Mouse (Mus musculus): ENCODE data around the gene Clec4e. TPM values are rescaled to one million over a fixed set of nuclear protein-coding genes. Genes with fewer than 3 reads are reported as not detected.

Clec4e gene
- polyA plus RNA-seq, 1 experiment from 2014 or later = not detected

DNA sequence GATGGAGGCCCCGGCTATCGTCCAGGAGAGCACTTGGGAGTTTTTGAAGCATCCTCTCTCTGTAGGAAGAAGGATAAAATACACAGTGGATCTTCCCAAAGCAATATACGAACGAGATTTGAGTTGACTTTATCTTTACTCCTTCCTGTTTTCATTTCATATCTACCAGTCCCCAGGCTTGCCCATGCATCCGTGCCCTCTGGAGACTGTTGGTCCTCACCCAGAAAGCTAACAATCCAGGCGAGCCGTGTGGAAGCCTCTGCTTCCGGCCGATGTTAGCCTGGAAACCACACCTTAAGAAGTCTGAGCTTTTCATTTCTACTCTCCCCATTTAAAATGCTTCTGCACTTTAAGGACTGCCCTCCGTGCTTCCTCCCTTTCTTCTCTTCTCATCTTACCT lies 739 bp downstream of the Clec4e start:
- Histone ChIP-seq H3K27me3 (ENCODE audit: insufficient read depth, low read length) (no peaks in the 10 kb centered on the region), H3K4me1 (ENCODE audit: insufficient read depth) (no peaks in the 10 kb centered on the region), H3K9ac (no peak overlapping the region), H3K27ac (ENCODE audit: low read depth) (no peak overlapping the region), H3K36me3 (ENCODE audit: insufficient read depth) (no peaks in the 10 kb centered on the region), H3K4me3 (ENCODE audit: low read depth, low read length) (no peak overlapping the region), H3K4me2 (no peak overlapping the region), H3K9me3 (ENCODE audit: low read depth, low read length) (no peaks in the 10 kb centered on the region)
- no peak for TF ChIP-seq CTCF (IDR thresholded peaks at IDR 0.05; ENCODE audit: low read depth)
- WGBS = 77% methylated on average over 10 of the region's 10 CpGs
- DNase-seq (no peak), ATAC-seq (ENCODE audit: insufficient read depth) (no peak)

DNA sequence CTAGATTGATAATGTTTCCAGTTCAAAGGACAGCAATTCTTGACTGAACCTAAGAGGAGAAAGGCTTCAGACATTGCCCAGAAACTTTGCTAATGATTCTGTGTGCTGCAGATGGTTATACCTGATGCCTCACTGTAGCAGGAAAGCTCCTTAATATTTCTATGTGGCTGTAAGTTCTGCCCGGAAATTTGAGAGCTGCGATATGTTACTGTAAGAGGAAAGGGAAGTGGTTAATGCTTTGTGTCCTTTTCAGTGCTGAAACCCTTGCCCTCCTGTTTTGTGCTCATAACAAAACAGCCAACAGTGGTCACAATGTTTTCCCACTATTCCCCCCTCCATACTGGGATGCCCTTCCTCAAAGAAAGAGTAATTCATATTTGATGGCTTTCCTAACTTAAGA lies 3.4 kb downstream of the Clec4e start:
- H3K4me2 ChIP-seq = no peak overlapping the region
- no peak overlapping the region for H3K4me3 ChIP-seq (ENCODE audit: low read depth, low read length)
- ATAC-seq (ENCODE audit: insufficient read depth) = no peak
- H3K27me3 ChIP-seq (ENCODE audit: insufficient read depth, low read length) = no peaks in the 10 kb centered on the region
- H3K9ac ChIP-seq = no peak overlapping the region
- no peaks in the 10 kb centered on the region for H3K36me3 ChIP-seq (ENCODE audit: insufficient read depth)
- DNase-seq = no peak
- no peaks in the 10 kb centered on the region for H3K4me1 ChIP-seq (ENCODE audit: insufficient read depth)
- no peak for TF ChIP-seq CTCF (IDR thresholded peaks at IDR 0.05; ENCODE audit: low read depth)
- no peaks in the 10 kb centered on the region for H3K9me3 ChIP-seq (ENCODE audit: low read depth, low read length)
- no peak overlapping the region for H3K27ac ChIP-seq (ENCODE audit: low read depth)
- 85% methylated on average over 2 of the region's 2 CpGs for WGBS

DNA sequence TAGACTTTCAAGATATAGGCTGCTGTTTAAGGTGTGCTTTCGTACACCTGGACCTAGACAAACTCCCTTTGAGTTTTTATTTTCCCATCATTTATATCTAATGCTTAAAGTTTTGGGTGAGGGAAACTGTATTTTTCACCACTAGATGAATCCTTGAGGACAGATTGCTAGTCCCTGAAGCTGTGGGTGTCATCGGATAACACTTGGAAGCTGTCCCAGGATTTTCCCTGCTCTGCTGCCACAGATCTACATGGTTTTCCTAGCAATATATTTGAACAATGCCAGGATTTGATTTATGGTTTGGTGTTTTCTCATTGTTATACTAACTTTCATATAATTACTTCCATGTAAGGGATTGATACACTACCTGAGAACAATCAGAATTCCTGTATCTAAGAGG lies 10.2 kb downstream of the Clec4e start:
- Histone ChIP-seq H3K36me3 (ENCODE audit: insufficient read depth) (no peaks in the 10 kb centered on the region), H3K4me2 (no peak overlapping the region), H3K27me3 (ENCODE audit: insufficient read depth, low read length) (no peaks in the 10 kb centered on the region), H3K9ac (no peak overlapping the region), H3K4me3 (ENCODE audit: low read depth, low read length) (no peak overlapping the region), H3K4me1 (ENCODE audit: insufficient read depth) (no peaks in the 10 kb centered on the region), H3K27ac (ENCODE audit: low read depth) (no peak overlapping the region), H3K9me3 (ENCODE audit: low read depth, low read length) (no peaks in the 10 kb centered on the region)
- no peak for TF ChIP-seq CTCF (IDR thresholded peaks at IDR 0.05; ENCODE audit: low read depth)
- no peak for ATAC-seq (ENCODE audit: insufficient read depth)
- 79% methylated on average over 2 of the region's 2 CpGs for WGBS
- DNase-seq = no peak

DNA sequence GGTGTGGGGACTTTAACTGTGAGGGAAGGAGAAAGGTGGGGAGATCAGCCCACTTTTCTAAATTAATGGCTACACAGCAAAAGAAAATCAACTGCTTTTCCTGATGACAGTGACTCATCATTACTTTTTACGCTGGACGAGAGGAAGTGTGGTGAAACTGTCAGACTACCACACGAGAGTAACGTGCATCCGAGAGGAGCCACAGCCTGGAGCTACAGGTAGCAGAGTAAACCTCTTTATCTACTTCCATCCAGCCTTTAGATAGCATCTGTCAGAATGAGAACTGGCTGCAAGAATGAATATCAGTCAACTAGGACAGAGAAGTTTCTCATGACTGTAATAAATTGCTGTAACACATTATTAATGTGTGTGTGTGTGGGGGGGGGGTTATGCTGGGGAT lies 22.7 kb downstream of the Clec4e start:
- H3K27me3 ChIP-seq (ENCODE audit: insufficient read depth, low read length) = no peaks in the 10 kb centered on the region
- no peak overlapping the region for H3K9ac ChIP-seq
- H3K27ac ChIP-seq (ENCODE audit: low read depth) = no peak overlapping the region
- DNase-seq = no peak
- no peak for ATAC-seq (ENCODE audit: insufficient read depth)
- no peak overlapping the region for H3K4me3 ChIP-seq (ENCODE audit: low read depth, low read length)
- 72% methylated on average over 5 of the region's 5 CpGs for WGBS
- H3K36me3 ChIP-seq (ENCODE audit: insufficient read depth) = no peaks in the 10 kb centered on the region
- TF ChIP-seq CTCF (IDR thresholded peaks at IDR 0.05; ENCODE audit: low read depth) = no peak
- H3K4me1 ChIP-seq (ENCODE audit: insufficient read depth) = no peaks in the 10 kb centered on the region
- no peaks in the 10 kb centered on the region for H3K9me3 ChIP-seq (ENCODE audit: low read depth, low read length)
- H3K4me2 ChIP-seq = no peak overlapping the region

DNA sequence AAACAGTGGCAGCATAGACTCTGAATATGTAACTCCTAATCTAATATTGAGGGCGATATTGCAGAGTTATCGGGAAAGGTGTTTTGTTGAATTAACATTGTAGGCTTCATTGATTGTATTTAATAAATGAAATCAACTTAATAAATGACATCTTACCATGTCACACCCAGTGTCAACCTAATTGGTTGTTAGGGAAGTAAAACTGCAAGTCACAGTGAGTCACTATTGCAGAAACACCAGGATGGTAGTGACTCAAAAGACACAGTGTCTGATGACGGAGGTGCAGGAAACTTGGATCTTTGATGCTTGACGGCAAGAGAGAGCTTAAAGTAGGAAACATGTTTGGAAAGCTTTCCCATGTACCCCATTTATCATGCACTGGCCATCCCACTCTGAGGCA lies 23.9 kb downstream of the Clec4e start:
- 82% methylated on average over 4 of the region's 4 CpGs for WGBS

DNA sequence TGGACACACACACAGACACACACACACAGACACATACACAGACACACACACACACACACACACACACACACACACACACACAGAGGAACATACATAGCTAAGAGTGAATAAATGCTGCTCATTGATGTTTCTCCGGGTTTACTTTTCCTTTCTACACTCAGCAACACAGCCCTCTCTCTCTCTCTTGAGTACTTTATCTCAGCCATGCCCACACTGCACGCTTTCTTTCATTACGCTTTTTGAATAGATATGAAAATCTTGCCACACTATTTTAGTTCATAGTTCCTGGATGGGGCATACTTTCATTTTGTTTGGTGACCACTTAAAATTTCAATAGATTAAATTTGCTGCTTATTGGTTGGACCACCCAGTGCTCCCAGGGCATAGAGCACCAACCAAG lies 25.5 kb downstream of the Clec4e start:
- WGBS = 85% methylated on average over 3 of the region's 3 CpGs
- no peak for DNase-seq
- H3K27me3 ChIP-seq (ENCODE audit: insufficient read depth, low read length) = no peaks in the 10 kb centered on the region
- no peak overlapping the region for H3K4me2 ChIP-seq
- no peaks in the 10 kb centered on the region for H3K9me3 ChIP-seq (ENCODE audit: low read depth, low read length)
- ATAC-seq (ENCODE audit: insufficient read depth) = no peak
- H3K4me3 ChIP-seq (ENCODE audit: low read depth, low read length) = no peak overlapping the region
- no peak overlapping the region for H3K9ac ChIP-seq
- H3K36me3 ChIP-seq (ENCODE audit: insufficient read depth) = no peaks in the 10 kb centered on the region
- no peak for TF ChIP-seq CTCF (IDR thresholded peaks at IDR 0.05; ENCODE audit: low read depth)
- no peaks in the 10 kb centered on the region for H3K4me1 ChIP-seq (ENCODE audit: insufficient read depth)
- H3K27ac ChIP-seq (ENCODE audit: low read depth) = no peak overlapping the region

More for the DNA sequence above, 23.9 kb downstream of the Clec4e start:
- H3K4me2 ChIP-seq = no peak overlapping the region
- H3K4me3 ChIP-seq (ENCODE audit: low read depth, low read length) = no peak overlapping the region
- H3K9ac ChIP-seq = no peak overlapping the region
- no peaks in the 10 kb centered on the region for H3K27me3 ChIP-seq (ENCODE audit: insufficient read depth, low read length)
- no peak for DNase-seq
- no peak for ATAC-seq (ENCODE audit: insufficient read depth)
- H3K9me3 ChIP-seq (ENCODE audit: low read depth, low read length) = no peaks in the 10 kb centered on the region
- no peak overlapping the region for H3K27ac ChIP-seq (ENCODE audit: low read depth)
- H3K36me3 ChIP-seq (ENCODE audit: insufficient read depth) = no peaks in the 10 kb centered on the region
- TF ChIP-seq CTCF (IDR thresholded peaks at IDR 0.05; ENCODE audit: low read depth) = no peak
- H3K4me1 ChIP-seq (ENCODE audit: insufficient read depth) = no peaks in the 10 kb centered on the region

DNA sequence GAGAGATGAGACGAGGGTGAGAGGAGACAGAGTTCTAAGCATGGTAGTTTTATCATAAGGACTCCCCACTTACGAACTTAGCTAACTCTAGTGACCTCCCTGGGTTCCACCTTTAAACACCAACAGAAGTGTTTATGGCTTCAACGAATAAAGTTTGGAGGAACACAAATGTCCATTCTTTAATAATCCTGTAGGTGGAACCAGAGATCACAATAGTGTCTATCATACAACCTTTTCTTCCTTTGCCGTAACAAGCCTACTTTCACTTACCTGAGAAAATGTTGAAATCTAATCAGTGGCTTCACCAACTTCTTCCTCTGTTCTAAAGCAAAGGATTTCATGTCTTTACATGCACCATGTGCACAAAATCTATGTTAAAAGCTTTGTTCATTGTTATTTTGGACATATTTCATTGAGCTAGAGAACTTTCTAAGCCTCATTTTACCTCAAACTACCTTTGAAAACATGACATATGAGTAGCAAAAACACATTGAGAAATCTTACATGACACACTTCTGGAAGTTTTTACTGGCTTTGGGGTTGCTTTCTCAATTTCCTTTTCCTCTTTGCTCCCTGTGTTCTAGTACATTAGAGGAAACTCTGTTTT lies 28.0 kb downstream of the Clec4e start, which contains the start of gene Clec4d:
TSS of gene Clec4d (plus strand) at position 557 of the 607 bp plus-strand sequence.
- WGBS = 68% methylated on average over 4 of the region's 4 CpGs
- DNase-seq (no peak), ATAC-seq (ENCODE audit: insufficient read depth) (no peak)
- H3K4me2 ChIP-seq = no peak within 1 kb of the TSS
- TF ChIP-seq CTCF (IDR thresholded peaks at IDR 0.05; ENCODE audit: low read depth) = no peak
- no peaks in the 10 kb centered on the region for H3K9me3 ChIP-seq (ENCODE audit: low read depth, low read length)
- H3K36me3 ChIP-seq (ENCODE audit: insufficient read depth) = no peaks in the 10 kb centered on the region
- H3K9ac ChIP-seq = no peak within 1 kb of the TSS
- no peak within 1 kb of the TSS for H3K27ac ChIP-seq (ENCODE audit: low read depth)
- H3K4me1 ChIP-seq (ENCODE audit: insufficient read depth) = no peaks in the 10 kb centered on the region
- H3K27me3 ChIP-seq (ENCODE audit: insufficient read depth, low read length) = no peaks in the 10 kb centered on the region
- no peak within 1 kb of the TSS for H3K4me3 ChIP-seq (ENCODE audit: low read depth, low read length)

DNA sequence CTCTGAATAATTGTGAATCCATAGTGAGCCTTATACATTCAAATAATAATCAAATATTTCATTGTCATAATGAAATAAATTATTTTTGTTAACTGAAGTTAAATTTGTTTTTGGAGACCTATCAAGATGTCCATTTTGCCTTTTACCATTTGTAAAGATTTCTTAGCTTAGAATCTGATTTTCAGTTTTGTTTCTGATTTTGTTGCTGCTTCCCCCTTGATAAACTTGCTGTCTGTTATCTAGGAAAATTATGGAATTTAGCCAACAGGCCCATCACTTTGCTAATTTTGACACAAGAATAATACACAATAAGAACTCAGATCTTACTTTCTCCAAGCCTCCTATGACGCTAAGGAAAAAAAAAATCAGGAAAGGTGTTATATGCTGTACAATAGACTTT lies 28.8 kb downstream of the Clec4e start:
- no peaks in the 10 kb centered on the region for H3K4me1 ChIP-seq (ENCODE audit: insufficient read depth)
- no peak overlapping the region for H3K4me2 ChIP-seq
- H3K9ac ChIP-seq = no peak overlapping the region
- no peaks in the 10 kb centered on the region for H3K27me3 ChIP-seq (ENCODE audit: insufficient read depth, low read length)
- H3K36me3 ChIP-seq (ENCODE audit: insufficient read depth) = no peaks in the 10 kb centered on the region
- DNase-seq (no peak), ATAC-seq (ENCODE audit: insufficient read depth) (no peak)
- no peak overlapping the region for H3K4me3 ChIP-seq (ENCODE audit: low read depth, low read length)
- no peaks in the 10 kb centered on the region for H3K9me3 ChIP-seq (ENCODE audit: low read depth, low read length)
- H3K27ac ChIP-seq (ENCODE audit: low read depth) = no peak overlapping the region
- WGBS = 69% methylated on average over 1 of the region's 1 CpGs
- no peak for TF ChIP-seq CTCF (IDR thresholded peaks at IDR 0.05; ENCODE audit: low read depth)
